Mouse (Mus musculus) G1E (cell line): ENCODE results near the gene Jag2.

ENCODE experiments used
- CTCF ChIP-seq: IDR thresholded peaks from 2 replicates; pipeline ENCODE4 v1.5.1; 2012; ENCODE audit warnings: low read depth, low read length, inconsistent platforms, mixed read lengths
- TAL1 ChIP-seq: conservative IDR thresholded peaks from 2 replicates; pipeline ENCODE4 v1.6.1; 2012; ENCODE audit warnings: low read depth, low read length, inconsistent platforms, mixed read lengths

- TF ChIP-seq CTCF (no peak), TAL1 (no peak)
These were observed 53.1 kb downstream of the Jag2 start for GRCm38 (mm10) chr12:112876332-112877072.
